Mouse (Mus musculus): ENCODE results near the gene Nlrp6.
"Not testable (repeated sequence)": the region's sequence is repeated elsewhere in the genome, so short reads cannot be mapped to it uniquely, and the experiment has no call there.

Gene Nlrp6

GRCm38 (mm10) chr7:140951051-140951450 is 30.3 kb downstream of the Nlrp6 start:
- DNase-seq = no peak

GRCm38 (mm10) chr7:140951765-140952164 is 31.1 kb downstream of the Nlrp6 start:
- no peak for DNase-seq

- DNase-seq = no peak
Observed at GRCm38 (mm10) chr7:140952441-140952840, 31.7 kb downstream of the Nlrp6 start.

- no peak for DNase-seq
Observed at GRCm38 (mm10) chr7:140953133-140953532, 32.4 kb downstream of the Nlrp6 start.

DNA sequence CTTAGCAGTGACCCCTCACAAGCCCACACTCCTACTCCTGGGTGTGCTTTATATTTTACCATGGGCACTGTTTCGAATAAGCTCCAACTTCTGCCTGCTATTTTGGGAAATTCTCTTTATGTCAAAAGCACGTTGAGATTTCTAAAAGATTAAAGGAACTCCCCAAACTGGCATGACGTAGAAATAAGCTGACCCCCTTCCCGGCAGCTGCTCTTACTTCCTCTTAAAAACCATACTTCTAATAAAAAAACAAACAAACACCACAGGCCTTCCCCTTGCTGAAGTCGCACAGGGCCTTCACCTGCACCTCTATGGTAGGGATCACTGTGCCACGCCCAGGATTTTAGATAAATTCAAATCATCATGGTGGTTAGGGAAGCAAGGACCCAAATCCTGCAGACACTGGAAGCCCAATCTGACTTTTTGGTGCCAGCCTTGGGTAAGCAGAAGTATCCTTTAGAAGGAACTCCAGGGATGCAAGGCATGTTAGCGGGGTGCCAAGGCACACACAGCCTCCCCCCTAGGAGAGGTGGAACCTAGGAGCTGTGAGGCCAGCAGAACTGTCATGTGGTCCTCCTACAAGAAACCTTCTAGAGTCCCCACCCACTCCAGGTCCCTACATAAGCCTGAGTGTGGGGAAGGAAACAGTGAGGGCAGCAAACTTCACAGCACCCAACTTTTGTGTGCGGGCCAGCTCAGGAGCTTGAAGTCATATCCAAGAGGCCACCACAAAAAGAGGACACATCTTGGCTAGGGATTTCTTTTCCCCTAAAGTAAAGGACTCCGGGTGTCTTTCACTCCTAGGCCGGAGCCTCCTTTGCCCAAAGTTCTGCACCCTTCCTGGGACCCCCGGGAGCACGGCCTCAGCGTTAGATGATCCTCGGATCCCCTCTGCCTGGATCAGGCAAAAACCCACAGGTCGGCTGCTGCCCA is 33.4 kb downstream of the Nlrp6 start:
- no peak for DNase-seq

DNA sequence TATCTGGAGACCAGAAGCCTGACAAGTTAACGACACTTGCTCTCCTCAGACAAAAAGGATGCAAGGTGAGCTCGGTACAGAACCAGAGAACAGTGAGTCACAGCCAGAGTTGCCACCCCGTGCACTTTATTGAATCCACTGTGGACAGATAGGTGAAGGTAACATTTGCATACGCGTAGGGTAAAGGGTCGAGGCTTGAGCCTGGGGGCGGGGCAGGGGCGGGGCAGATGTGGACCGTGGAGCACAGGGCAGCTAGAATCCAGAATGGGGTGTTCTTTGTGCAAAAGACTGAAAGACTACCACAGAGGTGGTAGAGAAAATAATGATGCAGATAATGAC is 34.0 kb downstream of the Nlrp6 start:
- no peak for DNase-seq

DNA sequence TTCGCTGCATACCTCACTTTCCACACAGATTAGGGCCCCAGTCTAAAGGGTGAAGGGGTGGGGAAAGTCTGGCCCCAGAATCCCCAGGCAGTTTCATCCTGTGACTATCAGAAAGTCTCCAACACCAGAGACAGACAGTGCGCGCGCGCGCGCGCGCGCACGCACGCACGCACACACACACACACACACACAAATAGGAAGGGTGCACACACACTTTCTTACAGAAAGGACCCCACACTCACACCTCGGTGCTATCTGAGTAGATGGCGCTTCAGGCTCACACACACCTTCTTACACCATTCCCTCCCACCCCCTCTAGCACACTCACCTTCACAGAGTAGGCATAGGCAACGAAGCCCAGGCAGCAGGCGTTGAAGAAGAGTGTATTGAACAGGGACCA is 34.6 kb downstream of the Nlrp6 start:
- DNase-seq = no peak

DNA sequence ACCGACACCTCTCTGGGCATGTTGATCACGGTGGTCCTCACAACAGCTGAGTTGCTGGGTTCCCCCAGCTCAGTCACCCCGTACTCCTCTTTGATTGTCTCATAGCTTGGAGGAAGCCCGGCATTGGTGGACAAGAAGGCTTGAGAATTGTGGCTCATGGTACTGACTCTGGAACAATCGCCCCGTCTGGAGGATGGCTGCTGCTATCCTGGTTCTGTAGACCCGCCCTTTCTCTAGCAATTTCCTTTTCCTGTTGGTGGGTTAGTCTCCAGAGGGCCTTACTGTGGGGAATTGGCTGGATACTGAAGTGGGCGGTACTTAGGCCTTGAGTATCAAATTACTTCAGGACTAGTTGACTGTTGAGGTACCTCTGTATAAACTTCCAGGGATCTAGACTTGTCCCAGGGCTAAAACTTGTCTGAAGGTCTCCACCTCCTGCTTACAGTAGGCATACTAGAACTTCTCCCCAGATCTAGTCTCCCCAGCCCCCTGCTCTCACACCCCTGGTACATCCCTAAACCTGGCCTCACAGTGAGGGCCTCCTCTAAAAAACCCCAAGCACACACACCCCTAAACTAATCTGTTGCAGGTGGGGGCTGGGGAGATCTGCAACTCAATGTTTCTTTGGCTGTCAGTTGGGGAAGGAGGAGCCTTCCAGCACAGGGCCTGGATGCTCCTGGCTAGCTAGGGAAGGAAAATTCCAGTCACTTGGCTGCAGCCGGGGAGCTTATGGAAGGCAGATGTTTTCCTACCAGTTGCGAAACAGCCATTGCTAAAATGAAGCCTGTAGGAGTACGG is 35.3 kb downstream of the Nlrp6 start, which contains the start of the genes Gm45717 and Ifitm2:
TSS of gene Gm45717 (minus strand) at position 180 of the 798 bp plus-strand sequence.
TSS of gene Ifitm2 (minus strand) at position 230 of the 798 bp plus-strand sequence.
- DNase-seq = peak; percentile 62

DNA sequence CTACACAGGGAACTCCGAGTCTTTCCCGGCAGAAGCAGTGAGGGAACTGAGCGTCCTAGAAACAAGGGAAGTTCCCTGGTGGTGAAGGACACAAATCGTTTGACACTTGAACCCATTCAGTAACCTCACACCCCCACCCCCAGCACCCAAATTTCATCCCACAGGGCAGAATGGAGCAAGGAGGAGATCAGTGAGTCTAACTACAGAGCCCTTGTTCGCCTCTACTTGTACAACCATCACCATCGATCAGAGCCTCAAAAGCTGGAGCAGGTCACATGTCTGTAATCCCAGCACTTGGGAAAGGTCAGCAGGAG is 35.8 kb downstream of the Nlrp6 start:
- DNase-seq = no peak

- DNase-seq = peak; percentile 85
Observed at GRCm38 (mm10) chr7:140959181-140959901, 38.6 kb downstream of the Nlrp6 start.

GRCm38 (mm10) chr7:140960026-140960425 is 39.3 kb downstream of the Nlrp6 start:
- no peak for DNase-seq

DNA sequence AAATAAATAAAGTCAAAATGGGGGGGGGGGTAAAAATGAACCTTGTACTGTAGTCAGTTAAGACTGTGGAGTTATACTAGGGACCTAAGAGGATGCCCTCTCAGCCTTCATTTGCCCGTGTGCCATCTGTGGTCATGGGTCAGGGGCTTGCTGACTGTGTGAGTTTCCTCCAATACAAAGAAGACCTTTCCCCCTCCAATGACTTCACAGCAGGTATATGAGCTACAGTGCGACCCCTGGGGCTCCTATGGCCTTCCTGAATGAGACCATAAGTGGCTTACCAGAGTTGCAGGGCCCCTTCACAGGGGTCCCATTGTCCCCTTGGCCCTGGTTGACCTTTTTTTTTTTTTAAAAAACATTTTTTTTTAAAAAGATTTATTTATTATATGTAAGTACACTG is 40.7 kb downstream of the Nlrp6 start:
- DNase-seq = no peak

GRCm38 (mm10) chr7:140962733-140963132 is 42.0 kb downstream of the Nlrp6 start:
- no peak for DNase-seq

DNA sequence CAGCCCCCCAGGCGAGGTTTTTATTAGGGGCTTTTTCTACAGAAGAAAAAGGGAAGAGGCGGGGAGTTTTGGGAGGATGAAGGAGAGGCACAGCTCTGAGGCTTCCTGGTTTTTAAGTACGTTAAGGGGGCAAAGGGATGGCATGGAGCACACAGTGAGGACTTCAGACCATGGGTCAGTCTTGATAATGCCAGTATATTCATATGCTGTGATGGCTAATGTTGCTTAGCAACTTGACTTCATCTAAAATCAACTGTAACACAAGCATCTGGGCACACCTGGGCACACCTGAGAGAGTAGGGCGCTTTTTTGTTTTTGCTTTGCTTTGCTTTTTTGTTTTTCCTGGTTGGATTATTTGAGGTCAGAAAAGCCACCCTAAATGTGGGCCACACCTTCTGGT is 46.2 kb downstream of the Nlrp6 start, which contains the start of gene Ifitm1:
TSS of gene Ifitm1 (plus strand) at position 301 of the 400 bp plus-strand sequence.
- DNase-seq = no peak

- no peak for DNase-seq
Observed at GRCm38 (mm10) chr7:140967862-140968591, 47.3 kb downstream of the Nlrp6 start.

- DNase-seq = not testable (repeated sequence)
Observed at GRCm38 (mm10) chr7:140968710-140969109, 48.0 kb downstream of the Nlrp6 start.

DNA sequence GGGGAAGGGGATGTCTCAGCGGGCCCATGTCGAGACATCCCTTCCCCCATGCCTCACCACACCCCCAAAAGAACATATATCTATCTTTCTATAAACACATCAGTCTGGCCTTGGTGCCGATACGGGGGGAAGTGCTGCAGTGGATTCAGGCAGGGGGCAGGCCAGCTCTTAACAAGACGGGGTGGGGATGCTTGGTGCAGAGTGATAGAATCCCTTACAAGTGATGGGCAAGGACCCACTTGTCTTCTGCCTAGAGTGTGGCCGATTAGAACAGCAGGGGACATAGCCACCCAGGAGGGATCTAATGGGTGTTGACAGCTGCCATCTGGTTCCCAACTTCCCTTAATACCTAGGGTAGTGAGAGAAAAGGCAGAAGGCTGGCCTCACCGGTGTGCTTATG is 50.2 kb downstream of the Nlrp6 start:
- DNase-seq = peak; percentile 48

DNA sequence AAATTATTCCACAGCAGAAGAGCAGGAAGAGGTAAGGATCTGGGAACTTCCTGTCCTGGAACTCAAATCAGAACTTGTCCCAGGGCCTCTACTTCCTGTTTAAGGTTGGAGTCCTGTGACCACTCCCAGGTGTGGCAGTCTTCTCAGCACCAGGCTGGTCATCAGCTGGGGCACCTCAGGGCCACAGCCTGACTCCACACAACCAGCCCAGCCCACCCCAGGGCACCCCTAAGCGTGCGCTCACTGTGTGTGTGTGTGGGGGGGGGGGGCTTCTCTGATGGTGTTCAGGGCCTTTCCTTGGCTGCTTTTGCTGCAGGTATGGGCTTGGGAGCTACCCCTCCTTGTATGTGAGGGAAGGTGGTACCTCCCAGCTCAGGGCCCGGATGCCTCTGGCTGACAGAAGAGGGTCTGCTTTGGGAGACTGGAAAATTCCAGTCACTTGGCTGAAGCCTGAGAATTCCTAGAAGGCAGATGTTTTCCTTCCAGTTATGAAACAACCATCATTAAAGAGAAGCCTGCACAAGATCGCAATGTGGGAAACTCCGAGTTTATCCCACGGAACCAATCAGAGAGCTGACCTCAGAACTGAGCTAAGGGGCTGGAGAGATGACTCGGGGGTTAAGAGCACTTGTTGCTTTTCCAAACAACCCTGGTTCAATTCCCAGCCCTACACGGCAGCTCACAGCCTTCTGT is 50.9 kb downstream of the Nlrp6 start:
- DNase-seq = no peak

DNA sequence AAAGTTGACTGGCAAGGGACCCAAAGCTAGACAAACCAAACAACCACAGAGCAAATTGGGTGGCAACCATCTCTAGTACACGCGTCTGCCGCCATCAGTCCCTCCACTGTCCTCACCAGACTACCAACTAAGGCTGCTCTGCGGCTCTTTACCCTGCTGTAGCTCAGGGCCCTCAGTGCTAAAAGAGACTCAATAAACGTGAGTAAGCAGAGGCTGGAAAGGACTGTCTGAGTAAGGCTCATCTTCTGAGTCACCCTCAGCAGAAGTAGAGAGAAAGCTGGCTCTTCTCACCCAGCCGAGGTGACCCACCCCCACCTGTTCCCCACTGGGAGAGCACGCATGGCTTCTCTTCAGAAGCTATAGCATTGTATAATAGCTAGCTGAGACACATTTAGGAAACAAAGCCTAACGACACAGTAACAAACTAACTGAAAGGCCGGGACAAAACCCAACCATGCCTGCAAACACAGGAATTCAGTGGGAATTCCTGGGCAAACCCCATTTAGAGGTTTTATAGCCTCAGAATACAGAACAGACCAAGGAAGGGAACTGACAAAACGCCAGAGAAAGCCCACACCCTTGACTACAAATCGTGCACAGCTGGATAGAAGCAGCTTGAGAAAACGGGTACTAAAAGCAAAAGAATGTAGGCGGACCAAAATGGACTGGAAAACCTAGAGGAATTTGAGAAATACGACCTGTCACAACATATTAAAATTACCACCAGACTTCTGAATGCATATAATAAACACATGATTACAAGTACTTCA is 52.9 kb downstream of the Nlrp6 start:
- DNase-seq = no peak

- DNase-seq = no peak
Observed at GRCm38 (mm10) chr7:140974940-140975339, 54.2 kb downstream of the Nlrp6 start.

- no peak for DNase-seq
Observed at GRCm38 (mm10) chr7:140975465-140975864, 54.8 kb downstream of the Nlrp6 start.

Data from retina, postnatal 1 day (tissue).